Mouse (Mus musculus) CD4-positive, CD25-positive, alpha-beta regulatory T cell, adult 2 months (primary cell): ENCODE measurements at regions not wholly inside any gene's neighbourhood (a gene's known extent, or its start where the extent isn't known, plus 50 kb on each side); places are given as distances from the start of the nearest gene placed in this dataset.

Experiments
- DNase-seq: peaks from one replicate; pipeline ENCODE4 v3.0.0-alpha.2; 2012; ENCODE audit warnings: low read depth, low spot score

DNA sequence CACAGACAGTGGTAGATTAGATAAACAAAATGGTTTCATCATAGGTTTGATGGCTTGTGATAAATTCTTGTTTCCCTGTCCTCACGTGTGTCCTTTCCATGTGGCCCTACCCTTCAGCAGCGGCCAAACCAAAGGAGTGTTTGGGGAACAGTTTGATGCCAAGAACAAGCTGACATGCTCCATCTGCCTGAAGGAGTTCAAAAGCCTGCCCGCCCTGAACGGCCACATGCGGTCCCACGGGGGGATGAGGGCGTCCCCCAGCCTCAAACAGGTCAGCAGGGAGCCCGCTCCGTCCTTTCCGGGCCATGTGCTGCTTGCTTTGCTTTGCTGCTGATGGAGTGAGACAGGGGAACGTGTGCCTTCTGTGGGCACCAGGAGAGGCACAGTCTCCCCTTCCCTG is 51.0 kb upstream of the Mrps10 start:
- DNase-seq = no peak

DNA sequence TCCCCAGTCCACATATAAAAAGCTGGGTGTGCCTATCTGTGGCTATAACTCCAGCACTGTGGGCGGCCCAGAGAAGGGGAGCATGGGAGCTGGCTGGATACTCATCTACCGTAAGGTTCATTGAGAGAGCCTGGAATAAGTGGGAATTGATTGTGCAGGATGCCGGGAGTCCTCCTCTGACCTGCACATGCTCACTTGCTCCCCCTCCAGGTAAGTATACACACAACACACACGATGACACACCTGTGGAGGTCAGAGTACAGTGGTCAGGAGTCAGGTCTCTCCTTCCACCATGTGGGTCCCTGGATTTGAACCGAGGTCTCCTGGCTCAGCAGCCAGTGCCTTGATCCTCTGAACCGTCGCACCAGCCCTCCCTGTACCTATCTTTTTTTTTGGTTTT is 55.5 kb upstream of the Mrps10 start:
- DNase-seq = no peak

DNA sequence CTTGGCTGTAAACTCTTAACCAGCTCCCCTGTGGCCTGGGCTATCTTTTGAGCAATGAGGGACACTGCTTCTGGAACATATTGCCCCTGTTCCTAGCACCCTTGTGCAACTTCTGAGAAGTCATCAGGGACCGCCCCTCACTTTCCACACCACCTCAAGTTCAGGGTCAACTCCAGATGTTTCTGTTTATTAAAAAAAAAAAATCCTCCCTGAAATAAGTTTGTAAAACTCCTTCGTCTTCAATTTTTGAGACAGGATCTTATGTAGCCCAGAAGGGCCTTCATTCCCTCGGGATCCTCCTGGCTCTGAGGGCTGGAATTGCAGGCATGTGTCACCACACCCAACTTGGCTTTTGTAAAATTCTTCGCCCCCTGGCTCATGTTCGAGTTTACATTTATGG is 57.4 kb upstream of the Mrps10 start:
- no peak for DNase-seq

DNA sequence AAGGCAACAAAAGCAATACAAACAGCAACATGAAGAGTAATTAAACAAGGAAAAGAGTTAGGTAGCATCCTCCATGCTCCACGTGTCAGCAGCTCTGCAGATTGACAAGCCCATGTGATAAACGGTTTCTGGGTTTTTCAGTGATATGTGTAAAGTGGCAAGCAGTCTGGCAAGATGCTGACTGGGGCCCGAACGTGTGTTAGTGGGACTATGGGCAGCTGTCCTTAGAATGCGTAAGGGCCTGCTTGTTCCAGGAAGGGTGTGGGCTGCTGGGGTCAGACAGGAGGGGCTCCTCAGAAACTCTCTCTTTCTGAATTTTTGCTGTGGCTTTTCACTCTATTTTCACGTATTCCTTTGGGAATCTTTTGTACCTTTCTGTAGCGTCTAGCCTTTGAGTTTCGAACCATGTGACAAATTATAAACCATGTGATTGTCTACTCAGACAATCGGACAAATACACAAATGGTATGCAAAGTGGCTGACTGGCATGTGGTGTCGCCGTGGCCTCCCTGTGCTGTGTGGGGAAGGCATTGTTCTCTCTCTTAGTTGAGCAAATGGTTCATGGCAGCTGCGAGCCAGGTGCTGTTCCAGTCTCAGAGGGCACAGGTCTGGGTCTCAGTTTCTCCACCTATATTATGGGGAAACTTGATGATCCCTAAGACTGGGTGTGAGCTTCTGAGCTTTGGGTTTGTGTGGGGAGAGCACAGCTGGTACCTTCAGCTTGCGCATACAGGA is 62.5 kb upstream of the Mrps10 start:
- DNase-seq = no peak

DNA sequence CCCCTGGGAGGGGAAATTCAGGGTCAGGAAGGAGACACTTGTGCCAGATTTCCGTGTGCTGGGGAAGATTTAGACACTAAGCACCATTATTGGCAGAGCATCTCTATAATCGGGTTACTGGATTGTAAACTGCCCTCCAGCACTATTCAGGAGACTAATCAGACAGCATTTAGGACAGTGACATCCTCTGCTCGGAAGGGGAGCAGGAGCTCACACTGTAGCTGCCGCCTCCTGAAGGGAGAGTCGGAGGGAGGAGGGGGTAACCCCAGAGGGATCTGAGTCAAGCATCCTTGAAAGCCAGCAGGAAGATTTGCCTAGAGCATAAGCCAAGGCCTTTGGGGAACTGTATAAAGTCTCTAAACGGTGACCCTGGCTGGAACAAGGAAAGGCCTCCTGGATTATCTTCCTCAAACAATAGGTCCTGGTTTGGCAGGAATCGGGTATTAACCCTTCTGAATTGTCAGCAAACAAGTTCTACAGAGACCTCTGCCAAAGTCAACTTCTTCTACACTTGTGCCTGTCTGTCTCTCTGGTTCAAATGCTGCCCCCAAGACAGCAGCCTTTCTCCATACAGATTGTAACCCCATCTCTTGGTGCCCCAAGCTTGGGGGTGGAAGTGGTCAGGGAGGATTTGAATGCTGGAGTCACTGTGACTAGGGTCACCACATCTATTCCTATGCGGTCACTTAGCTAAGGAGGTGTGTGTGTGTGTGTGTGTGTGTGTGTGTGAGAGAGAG is 64.1 kb upstream of the Mrps10 start:
- no peak for DNase-seq

DNA sequence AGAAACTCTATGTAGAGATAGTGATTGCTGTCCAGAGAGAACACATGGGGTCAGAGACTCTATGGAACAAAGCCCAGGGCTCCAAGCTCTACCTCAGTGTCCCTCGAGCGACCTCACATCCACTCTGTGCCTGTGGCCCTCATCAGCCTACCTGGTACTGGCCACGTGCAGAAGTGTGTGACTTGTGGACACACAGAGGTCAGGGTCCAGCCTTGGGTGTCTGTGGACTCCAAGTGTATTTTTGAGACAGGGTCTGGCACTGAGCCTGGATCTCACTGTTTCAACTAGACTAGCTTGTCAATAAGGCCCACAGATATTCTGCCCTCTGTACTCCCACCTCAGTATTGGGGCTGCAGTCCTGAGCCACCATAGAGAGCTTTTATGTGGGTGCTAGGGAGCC is 65.1 kb upstream of the Mrps10 start:
- DNase-seq = no peak

DNA sequence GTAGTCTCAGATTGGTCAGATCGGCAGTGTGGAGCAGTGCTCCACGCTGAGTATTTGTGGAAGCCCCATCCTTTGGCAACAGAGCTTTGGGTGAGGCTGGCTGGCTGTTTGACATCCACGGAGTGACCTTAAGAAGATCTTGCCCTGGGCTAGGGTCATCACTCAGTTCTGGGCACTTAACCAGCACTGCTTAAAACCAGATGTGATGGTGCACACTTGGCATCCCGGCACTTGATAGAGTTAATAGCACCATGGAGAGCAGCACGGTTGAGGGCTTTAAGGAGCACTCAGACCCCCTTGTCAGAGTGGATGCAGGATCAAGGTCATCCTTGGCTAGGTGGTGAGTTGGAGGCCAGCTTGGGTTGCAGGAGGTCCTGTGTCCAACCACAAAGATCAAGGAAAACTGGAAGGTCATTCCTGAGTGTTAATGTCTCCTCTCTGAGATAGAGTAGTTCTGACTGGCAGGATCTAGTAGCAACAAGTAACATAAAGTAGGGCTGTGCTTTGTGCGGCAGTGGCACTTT is 70.2 kb upstream of the Mrps10 start:
- DNase-seq = no peak

DNA sequence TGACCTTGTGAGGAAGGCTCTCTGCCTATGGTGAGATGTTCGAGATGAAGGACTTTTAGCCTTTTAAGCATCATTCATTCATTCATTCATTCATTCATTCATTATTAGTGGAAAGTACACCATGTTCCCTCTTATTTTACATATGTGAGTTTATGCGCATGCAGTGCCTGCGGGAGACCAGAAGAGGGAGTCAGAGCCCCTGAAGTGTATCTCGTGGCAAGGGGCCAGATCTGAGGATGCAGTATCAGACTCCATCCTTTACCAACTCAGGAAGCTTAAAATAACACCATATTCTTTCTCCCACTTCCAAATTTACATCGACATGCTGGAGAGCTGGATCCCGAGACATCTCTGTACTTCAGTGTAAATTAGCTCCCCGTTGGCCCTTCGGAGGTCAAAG is 70.7 kb upstream of the Mrps10 start:
- no peak for DNase-seq

DNA sequence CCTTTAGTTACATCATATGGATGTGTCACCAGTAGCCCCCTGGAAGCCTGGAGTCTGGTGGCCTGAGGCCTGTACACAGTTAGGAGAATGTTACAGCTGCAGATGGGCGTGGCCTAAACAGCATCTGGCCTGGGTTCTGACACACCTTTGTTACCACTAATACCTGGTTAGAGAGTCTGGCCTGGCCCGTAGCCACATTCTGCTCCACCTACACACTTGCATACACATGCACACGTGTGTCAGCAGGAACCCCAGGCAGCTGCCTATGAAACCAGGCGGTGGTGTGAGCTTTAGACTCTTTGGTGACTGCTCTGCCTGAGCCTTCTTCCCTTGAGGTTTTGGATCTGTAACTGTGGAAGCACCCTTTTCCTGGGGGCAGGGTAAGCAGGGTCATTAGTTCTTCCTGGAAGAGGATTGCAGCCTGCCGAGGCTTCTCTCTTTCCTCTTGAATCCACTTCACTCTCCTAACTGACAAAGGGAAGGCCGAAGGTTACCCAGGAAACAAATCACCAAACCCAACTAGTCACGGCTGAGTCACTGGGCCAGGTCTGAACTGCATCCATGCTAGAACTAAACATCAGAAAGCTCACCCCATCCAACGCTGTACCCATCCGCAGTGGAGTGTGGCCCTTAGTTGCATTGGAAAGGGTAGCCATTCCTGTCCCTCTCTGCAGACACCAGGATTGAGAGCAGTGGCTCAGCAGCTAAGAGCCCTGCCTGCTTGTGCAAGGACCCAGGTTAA is 71.8 kb upstream of the Mrps10 start:
- DNase-seq = no peak

DNA sequence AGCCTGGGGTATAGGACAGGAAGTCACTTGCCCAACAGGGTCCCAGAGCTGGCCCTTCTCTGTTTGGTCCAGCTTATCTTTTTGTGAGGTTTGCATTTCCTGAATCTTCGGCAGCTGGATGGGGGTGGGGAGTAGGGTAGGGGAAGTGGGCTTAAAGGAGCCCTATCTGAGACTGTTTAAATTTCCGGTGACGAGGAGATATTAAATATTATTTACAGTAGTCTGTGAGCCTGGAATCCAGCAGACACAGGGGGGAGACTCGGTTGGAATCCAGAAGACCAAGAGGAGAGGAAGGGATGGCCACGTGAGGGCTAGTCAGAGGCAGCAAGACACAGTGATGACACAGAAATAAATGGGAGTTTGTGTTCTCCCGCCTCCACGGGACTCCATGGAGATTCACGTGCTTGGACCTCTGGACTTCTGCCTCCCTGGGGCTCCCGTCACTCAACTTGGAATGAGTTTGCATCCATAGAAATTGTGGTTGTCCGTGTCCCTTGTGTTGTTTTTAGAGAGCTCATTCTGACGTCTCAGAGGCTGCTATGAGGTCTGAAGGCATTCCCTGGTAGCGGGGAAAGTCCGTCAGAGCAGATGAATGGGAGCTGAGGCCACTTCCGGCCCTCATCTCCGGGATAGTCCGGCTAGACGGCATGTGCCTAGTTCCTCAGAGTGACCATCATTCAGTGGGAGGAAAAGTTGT is 73.2 kb upstream of the Mrps10 start:
- no peak for DNase-seq

DNA sequence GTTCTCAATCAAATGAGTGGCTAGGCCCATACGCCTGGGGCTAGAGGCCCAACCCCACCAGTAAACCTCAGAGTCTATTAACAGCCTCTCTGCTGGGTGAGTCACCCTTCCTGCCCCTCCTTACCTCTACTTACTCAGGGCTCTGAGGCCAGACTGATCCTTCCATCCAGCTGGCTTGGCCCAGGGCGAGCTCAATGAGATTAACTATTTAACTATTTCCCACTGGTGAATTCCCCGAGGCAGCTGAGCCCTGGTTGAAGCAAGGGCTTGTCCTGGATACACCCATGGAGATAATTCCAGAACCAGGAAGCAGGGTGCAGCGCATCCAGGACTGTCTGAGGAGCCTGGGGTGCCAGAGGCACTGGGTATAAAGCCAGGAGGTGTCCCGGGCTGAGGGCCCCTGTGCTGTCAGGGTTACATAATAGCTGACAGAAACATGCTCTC is 74.6 kb upstream of the Mrps10 start:
- DNase-seq = peak; percentile 12

DNA sequence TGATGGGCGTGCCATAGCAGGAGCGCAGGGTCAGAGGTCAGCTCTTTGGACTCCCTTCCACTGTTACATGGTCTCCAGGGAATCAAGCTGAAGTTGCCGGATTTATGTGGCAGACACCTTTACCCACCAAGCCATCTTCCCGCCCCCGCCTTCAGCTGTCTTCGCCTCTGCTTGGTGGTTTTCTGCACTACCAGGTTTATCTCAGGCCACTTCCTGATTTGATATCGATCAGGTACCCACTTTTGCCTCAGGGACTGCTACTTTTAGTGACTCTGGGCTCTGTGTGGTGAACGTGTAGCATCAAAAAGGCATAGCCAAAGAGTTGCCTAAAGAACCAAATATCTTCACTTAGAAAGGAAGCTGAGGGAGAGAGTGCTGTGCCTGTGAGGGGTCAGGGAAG is 75.5 kb upstream of the Mrps10 start:
- DNase-seq = peak; percentile 33

DNA sequence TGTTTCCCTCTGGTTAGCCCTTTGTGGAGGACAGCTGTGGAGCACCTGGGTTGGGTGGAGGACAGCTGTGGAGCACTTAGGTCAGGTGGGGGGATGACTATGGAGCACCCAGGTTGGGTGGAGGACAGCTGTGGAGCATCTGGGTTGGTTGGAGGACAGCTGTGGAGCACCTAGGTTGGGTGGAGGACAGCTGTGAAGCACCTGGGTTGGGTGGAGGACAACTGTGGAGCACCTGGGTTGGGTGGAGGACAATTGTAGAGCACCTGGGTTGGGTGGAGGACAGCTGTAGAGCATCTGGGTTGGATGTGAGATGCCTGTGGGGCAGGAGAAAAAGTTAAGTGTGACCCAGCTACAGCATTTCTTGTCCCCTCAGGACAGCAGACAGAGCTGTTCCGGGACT is 77.1 kb upstream of the Mrps10 start:
- DNase-seq = no peak

DNA sequence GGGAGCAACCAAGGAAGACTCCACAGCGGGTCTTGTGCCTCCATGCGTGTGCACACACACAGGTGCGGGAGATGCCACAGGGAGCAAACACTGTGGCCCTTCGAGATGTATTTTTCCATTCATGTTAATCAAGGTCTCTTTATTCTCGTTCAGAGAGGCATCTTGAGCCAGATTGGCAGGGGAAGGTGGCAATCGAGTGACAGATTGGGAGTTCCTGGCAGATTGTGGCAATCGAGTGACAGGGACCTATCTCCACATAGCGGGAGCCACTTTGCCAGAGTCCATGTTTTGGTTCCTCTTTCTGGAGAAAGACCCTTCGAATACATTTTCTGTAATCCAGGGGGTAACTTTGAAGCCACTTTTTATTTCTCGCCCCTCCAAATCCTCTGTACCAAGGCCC is 83.1 kb upstream of the Mrps10 start:
- DNase-seq = no peak

DNA sequence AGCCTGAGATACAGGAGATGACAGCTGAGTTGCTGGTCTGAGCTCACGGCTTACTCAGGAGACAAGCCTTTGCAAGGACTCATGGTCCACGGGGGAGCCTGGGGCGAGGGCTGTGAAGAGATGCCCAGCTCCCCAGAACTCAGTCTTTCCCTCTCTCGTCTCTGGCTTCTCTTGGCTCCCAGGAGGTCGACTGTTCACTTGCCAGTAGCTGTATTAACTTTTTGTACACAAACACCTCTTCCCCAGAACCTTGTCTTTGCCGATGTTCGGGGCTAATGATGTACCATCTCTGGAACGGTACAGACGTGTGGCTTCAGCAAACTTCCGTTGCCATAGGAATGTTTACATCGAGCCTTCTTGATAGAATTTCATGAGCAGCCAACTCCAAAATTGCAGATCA is 84.5 kb upstream of the Mrps10 start:
- DNase-seq = no peak

DNA sequence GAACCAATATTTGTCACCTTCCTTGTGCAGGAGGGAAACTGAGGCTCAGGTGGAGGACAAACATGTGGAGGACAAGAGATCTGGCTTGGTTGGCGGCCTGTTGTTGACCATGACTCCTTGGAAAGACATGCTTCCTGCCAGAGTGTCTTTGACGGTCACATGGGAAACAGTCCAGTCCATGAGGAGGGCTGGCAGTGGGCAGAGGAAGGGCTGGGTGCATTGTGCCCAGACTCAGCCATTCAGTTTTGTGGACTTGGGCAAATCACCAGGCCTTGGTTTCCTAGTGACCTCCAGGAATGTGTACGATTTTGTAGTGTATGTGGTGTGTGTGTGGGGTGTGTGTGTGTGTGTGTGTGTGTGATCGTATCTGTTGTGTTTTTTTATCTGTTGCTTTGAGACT is 85.5 kb upstream of the Mrps10 start:
- DNase-seq = no peak

DNA sequence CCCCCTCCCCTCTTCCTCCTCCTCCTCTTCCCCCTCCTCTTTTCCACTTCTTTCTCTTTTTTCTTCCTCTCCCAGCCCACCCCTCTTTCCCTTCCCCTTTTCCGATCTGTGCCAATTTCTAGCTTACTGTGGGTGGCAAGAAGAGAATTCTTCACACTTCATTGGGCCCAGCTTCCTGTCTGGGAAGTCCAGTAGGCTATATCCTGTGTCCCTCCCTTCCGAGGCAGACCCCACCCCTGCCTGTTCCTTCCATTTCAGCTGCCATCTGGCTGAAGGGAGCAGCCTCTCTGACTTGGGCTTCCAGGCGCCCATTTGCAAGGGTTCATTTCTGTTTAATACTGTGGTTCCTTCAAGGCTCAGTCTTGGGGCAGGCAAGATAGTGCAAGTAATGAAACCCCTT is 86.2 kb upstream of the Mrps10 start:
- no peak for DNase-seq

DNA sequence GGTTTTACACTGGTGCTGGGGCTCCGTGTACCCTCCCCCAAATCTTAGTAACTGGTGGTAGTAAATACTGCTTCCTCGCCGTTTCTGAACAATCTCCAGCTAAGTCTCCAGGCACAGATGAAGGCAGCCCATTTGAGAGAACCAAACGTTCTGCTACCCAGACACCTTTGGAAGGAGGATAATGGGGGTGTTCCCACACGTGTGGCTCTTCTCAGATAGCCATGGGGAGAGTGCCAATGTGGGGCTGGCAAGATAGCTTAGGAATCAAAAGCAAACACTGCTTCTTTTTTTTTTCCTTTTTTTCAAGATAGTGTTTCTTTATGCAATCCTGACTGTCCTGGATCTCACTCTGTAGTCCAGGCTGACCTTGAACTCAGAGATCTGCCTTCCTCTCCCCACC is 90.8 kb upstream of the Mrps10 start:
- no peak for DNase-seq

DNA sequence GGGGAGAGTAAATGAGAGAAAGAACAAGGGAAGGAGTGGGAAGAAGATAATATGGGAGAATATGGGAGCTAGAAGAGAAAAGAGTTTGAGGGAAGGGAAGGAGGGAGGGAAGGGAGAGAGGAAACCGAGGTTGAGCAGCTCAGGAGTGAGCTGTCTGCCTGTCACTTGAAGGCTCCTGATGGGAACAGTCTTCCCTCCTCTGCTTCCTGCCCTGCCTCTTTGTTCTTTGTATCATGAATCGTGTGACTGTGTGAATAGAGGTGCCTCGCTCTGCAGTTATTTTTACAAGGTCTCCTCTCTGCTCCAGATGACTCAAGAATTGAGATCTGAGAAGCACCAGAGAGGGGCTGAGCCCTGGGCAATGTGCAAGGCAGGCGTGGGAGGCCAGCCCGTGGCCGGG is 92.0 kb upstream of the Mrps10 start:
- DNase-seq = no peak

DNA sequence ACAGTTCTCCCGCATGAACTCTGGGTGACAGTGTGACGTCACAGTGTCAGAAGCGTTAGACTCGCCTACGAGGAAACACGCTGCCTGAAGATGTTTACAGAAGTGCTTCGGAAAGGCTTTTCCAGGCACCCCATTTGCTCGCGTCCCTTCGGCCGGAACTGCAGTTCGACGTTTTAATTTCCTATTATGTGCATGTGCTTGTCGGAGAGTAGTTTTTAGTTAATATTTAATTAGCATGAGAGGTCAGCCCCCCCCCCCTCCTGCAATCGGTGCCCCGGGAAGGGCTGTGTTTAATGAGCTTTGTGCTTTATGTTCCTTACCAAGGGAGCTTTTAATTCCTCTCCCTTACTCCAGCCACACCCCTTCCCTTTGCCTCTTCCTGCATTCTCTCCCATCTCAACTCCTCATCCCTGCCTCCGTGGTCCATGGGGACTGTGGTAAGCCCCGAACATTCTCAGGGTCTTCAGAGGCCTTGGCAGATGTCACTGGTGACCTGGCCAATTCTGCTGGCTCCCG is 92.8 kb upstream of the Mrps10 start:
- no peak for DNase-seq

DNA sequence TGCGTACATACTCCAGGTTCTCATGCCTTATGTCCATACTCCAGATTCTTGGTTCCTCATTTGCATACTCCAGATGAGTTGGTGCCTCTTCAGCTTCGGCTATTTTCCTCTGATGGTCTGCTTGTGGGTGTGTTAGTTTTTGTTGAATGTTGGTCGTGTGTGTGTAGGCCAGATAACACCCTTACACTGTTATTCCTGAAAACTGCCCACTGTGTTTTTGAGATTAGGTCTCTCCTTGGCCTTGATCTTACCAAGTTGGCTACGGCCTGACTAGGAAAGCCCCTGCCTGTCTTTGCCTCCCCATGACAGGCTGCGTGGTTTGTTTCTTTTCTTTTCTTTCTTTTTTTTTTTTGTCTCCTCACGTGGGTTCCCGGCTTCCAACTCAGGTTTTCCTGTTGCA is 95.4 kb upstream of the Mrps10 start:
- DNase-seq = no peak
